Mouse (Mus musculus) mesoderm, embryonic 11.5 days (tissue): ENCODE measurements around the gene Rbfox3.

Experiments used
- DNase-seq: peaks from one replicate; pipeline ENCODE4 v3.0.0-alpha.2; 2012; ENCODE audit warnings: low read depth, low spot score

Rbfox3 gene

GRCm38 (mm10) chr11:118906131-118906823 is 5.1 kb downstream of the Rbfox3 start:
- peak; percentile 47 for DNase-seq

DNA sequence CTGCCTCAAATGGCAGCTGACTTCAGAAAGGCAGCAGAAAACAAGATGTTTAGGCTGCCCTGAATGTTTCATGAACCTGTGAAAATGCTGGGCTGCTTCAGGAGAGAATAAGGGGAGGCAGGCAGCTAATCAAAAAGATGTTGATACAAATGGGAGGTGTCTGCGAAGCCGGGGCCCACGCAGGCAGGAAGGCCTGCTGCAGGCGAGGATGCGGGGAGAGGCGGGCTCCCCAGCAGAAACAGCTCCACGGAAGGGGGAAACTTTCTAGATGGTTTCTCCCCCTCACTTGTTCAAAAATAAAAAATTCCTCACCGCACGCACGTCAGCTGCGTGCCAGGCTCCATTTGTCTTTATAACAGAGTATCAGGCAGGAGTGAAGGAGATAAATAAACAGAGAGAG is 5.7 kb downstream of the Rbfox3 start:
- DNase-seq: no peak

DNA sequence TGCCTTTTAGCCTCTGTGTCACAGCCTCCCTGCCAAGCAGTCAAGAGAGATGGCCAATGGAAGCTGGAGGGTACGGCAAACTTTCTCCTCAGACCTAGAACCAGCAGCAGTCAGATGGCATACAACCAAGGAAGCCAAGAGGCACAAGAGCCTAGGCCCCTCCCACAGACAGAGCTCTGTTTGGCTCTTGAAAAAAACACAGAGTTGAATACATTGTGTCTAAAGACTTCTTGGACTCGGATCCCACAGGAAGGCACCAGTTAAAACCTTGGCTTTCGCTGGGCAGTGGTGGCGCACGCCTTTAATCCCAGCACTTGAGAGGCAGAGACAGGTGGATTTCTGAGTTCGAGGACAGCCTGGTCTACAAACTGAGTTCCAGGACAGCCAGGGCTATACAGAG is 7.1 kb downstream of the Rbfox3 start:
- no peak for DNase-seq

DNA sequence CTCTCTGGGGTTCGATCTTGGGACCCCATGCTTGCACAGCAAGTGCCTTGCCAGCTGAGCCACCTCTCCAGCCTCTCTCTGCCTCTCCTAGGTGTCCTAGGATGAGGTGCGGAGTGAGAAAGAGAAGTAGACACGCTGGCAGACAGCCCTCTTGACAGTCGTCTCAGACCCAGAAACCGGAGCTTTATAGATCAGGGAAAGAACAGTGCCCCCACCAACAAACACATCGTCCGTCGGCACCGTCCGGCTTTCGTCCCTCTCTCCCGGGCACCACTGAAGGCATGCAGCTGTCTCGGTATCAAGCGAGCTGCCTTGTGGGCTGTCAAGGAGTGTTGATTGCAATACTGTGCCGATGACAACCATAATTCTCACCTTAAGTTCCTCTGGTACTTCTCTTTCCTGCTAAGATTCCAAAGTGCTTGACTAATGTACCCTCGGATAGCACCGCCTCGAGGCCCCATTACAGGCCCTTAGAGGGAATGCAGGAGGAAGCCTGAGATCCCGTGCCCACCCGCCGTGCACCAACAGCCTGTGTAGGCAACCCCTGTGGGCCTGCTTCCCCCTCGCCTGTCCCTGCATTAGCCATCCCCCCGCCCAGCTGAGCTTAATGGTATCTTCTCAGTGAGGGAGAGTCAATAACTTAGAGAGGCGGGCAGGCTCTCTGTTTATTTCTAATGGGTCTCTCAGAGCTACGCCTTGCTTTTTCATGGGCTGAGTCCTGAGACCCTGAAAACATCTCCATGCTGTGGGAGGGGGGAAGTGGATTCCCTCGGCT is 11.4 kb downstream of the Rbfox3 start:
- no peak for DNase-seq

DNA sequence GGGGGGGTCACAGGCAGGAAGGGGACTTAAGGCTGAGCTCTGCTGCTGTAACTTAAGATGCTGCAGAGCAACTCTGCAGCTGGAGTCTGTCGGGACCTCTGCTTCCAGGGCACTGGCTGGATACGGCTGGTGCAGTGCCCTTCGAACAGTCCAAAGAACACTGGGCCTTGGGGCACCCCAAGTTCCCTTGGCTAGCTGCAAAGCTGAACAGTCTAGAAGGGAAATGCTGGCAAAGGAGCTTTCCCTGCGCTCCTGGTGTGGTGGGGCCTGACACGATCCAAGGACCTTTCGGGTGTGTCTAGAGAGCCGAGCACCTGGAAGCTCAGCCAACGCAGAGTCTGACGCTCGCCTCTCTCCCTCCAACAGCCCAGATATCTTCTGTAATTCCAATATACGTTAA is 12.8 kb downstream of the Rbfox3 start:
- no peak for DNase-seq

GRCm38 (mm10) chr11:118898156-118898555 is 13.2 kb downstream of the Rbfox3 start:
- peak; percentile 39 for DNase-seq

DNA sequence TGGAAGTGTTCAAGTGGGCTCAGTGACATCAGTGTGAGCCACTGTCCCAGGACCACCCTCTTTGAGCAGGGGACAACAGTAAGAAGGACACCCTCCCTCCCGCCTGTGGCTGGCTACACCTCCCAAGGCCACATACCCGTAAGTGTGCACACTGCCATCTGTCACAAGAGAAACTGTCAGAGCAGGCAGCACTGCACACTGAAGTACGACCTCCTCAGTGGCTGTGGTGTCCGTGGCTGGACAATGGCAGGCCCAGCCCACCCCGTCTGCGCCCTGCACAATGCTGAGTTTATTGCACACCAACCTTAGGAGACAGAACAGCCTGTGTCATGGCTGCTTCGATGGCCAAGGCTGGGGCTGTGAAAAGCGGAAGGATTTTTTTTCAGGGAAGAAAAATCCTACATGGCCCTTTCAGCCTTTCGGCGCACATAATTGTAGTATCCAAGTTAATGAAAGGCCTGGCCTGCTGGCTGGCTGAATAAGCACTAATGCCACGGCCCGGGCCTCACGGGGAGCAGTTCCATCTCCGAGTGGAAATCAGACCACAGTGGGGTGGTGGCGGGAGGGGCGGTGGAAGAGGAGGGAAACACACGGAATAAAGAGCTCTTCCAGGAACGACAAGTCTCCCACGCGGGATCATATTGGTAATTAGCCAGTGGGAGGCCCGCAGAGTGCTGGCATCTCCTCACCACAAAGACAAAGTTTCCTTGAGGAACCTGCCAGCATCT is 14.1 kb downstream of the Rbfox3 start:
- DNase-seq: no peak

- no peak for DNase-seq
Measured at GRCm38 (mm10) chr11:118896032-118896675, 15.2 kb downstream of the Rbfox3 start.

DNA sequence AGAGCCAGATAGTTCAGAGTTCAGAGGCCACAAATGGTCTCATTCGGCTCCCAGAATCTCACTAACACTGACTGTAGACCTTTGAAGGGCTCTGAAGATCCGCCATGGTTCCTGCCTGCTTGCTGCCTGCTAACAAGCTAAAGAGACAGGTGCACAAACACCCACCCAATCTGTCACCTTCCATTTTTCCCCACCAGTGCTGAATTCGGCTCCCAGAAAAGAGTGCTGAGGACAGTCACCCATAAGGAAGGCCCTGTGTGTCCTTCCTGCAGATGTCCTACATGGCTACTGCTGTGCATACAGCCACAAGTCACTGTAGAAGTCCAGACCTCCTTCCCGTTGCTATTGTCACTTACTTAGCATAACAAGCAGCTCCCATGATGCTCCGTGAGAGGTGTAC is 16.6 kb downstream of the Rbfox3 start:
- DNase-seq: no peak

DNA sequence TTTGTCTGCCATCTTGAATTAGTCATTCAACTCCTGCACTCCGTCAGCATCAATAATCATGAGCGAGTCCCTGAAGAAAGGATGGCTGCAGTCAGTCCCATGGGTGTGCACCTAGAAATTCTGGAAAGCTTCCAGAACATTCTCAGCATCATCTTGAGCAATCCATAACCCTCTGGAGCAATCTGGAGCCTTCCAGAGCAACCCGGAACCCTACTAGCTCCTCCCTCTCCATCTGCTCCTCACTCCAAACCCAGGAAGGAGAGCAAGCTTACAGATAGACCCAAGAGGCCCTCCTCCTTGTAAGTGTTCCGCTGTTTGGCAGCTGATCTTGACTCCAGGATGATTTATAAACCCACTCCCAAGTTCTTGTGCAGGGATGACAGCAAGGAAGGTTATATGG is 17.2 kb downstream of the Rbfox3 start:
- no peak for DNase-seq

DNA sequence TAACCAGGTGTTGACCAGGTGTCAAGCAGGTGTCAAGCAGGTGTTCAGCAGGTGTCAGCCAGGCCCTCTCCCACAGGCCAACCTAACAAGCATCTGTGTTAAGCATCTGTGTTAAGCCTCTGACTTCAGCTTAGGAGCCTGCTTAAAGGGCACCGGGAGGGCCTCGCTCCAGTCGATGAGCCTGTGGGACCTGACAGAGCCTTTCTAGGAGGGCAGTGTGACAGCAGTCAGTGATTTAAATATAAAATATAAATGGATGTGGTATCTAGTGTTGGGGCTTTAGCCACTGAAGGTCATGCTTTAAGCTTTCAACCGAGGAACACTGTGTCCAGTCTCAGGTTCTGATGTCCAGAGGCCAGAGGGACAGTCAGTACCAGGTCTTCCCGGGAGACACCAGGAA is 18.5 kb downstream of the Rbfox3 start:
- no peak for DNase-seq

- no peak for DNase-seq
Measured at GRCm38 (mm10) chr11:118891516-118891915, 19.9 kb downstream of the Rbfox3 start.

DNA sequence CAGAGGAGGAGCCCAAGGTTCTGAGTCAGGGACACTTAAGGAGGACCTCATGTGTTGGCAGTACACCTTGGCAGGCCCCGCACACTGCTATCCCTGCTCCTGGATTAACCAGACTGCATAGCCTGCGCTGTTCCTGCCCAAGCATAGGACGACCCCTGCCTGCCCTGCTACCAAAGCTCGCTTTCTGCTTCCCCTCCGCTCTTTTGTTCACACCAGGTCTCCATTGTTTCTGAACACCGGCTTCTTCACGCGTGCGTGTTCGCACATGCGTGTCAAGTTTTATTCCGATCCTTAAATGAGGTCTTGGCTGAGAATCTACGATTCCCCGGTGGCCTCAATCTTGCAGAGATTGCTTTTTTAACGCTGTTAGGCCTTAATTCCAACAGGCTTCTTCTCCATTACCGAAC is 20.4 kb downstream of the Rbfox3 start:
- no peak for DNase-seq

DNA sequence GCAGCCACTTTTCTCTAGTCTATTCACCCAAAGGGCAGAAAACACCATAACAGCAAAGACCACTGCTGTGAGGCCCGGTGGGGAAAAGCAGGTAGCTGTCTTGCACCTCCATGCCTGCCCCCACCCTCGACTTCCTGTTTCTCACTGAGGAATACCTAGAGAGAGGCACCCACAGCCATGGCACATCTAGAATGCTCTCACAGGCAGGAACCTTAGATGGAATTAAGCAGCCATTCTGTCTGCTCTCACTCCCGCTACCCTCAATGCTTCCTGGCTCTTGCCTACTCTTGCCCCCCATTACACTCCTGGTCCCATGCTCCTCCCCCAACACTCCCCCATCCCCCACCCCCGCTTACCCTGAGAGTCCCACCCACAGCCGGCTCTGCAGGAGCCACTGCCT is 20.9 kb downstream of the Rbfox3 start:
- DNase-seq: no peak

- DNase-seq: no peak
Measured at GRCm38 (mm10) chr11:118889500-118889899, 21.9 kb downstream of the Rbfox3 start.

DNA sequence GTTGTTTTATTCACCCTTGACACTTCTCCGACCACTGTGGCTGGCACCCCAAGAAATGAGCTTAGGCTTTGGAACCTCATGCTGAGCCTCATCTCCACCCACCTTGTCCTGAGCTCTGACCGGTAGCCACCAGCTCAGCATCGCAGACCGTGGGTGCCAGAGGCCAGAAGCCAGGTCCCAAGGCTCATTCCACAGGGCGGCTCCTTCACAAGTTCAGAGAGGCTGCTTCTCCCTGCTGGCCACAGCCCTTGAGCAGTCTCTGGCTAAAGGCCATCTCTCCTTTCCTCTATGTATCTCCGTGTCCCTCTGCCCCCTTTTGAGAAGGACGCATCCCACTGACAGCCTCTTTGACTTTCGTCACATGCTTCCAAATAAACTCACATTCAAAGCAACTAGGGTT is 23.0 kb downstream of the Rbfox3 start:
- no peak for DNase-seq

DNA sequence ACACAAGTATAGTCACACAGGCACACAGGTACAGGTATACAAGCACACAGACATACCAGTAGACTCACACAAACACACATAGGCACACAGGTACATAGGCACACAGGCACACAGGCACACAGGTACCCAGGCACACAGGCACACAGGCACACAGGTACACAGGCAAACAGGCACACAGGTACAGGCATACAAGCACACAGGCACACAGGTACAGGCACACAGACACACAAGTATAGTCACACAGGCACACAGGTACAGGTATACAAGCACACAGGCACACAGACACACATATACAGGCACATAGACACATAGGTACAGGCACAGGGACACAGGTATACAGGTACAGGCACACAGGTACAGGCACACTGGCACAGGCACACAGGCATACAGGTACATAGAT is 24.2 kb downstream of the Rbfox3 start:
- no peak for DNase-seq

- DNase-seq: no peak
Measured at GRCm38 (mm10) chr11:118886269-118886965, 25.0 kb downstream of the Rbfox3 start.

DNA sequence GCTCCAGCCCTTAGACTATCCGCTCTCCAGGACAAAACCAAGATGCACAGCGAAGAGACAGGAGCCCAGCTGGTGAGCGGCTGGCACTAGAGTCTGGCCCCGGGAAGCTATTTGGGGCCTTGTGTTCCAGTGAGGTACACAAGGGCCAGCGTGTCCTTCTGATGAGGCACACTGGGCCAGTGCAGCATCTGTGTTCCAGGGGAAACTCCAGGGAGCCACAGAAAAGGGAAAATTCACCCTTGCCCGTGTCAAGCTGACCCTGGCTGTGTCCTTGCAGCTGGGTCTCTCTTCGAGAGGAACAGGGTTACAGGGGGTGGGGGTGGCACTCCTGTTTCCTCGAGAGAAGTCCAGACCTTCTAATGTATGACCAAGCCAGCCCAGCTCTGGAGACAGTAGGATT is 25.8 kb downstream of the Rbfox3 start:
- DNase-seq: no peak

DNA sequence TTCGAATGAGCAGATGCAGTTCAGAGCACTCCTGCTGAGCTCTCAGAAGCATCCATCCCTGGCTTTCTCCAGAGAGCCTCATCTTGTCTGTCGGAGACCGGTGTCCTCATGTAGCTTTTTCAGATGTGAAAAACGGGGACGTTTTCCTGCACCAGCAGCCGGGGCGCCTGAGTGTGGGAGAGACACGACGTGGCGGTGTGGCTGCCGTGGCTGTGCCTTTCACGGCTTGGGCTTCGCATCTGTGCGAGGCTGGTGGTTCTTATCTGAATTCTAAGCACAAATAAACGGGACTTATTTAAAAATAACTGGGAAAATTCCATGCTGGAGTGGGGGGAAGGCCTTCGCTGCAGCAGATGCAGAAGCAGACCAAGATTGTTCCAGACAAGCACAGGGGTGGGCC is 26.3 kb downstream of the Rbfox3 start:
- DNase-seq: no peak

- no peak for DNase-seq
Measured at GRCm38 (mm10) chr11:118883143-118883542, 28.3 kb downstream of the Rbfox3 start.
